Mouse (Mus musculus) mammary gland, adult 2 months (tissue): ENCODE measurements around the gene Snx29. TPM values are rescaled to one million over a fixed set of nuclear protein-coding genes. Genes with fewer than 3 reads are reported as not detected.

Experiments
- polyA plus RNA-seq: library from polyadenylated mRNA; depleted of rRNA; stranded (reverse); fragments of >200 nt; gene quantifications from 2 replicates; pipeline ENCODE4 v1.2.3, GENCODE M21; 2012; ENCODE audit warnings: low replicate concordance; rRNA removed

Gene Snx29
- polyA plus RNA-seq = 8.9 and 11.4 TPM in 2 replicates

DNA sequence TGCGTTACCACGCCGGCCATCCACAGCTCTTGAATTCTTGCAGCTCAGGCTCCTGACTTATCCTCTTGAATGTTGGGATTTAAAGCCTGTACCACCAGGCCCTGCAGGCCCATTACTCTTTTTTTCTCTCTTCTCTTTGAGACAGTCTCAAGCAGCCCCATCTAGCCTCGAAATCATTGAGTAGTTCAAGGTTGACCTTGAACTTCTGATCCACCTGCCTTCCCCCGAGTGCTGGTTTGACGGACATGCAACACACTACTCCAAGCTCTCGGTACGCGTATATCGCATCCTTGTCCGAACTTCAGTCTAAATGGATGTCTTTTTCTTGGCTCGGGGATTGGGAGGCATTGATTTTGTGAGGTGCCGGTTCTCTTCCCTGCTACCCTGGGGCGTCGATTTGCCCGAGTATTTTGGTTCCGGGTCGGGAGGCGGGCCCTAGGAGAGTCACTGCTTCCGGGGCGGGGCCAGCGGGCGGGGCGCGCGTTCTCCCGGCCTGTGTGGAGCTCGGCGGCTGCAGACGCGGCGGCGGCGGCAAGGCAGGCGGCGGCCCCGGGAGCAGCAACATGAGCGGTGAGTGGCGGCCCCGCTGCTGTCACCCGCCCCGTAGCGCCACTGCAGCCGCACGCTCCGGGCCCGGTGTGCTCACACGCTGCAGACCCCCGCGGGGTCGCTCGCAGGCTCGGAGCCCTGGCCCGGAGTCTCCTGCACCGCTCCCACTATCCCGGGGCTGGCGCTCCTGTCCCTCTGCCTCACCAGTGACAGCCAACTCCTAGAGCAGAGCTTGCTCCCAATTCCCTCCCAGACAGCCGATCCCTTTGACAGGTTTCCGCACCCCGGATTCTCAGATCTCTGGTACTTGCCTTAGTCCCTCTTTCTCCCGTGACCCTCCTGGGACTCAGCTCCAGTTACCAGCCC is at the start of gene Snx29:
TSS of gene Snx29 (plus strand) at position 500 of the 915 bp plus-strand sequence.

DNA sequence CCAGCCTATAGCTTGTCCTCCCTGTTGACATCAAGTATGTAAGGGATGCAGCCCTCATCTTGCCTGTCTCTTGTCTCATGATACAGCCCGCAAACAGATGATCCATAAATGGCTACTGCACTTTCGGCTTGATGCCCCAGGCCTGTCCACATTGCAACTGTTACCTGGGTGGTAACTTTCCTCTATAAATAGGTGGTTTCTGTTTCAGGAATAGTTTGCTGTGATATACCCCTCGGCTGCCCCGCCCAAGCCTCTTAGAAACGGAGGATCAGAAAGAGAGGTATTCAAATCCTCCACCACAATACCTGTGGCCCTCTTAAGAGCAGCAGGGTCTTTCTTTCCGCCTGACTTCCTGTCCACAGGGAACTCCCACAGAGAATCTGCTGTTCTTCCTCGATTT is 9.2 kb upstream of the Snx29 start, which contains the start of gene Tnfrsf17:
TSS of gene Tnfrsf17 (plus strand) at position 301 of the 400 bp plus-strand sequence.

Other genes with a start within 250 kb of the Snx29 start
- 24.4 and 29.2 TPM in 2 replicates for gene Txndc11, start 188.3 kb upstream of the Snx29 start, polyA plus RNA-seq
- 32.3 and 79.7 TPM in 2 replicates for gene Zc3h7a, start 146.5 kb upstream of the Snx29 start, polyA plus RNA-seq
- 3.6 and 8.8 TPM in 2 replicates for gene Rsl1d1, start 119.6 kb upstream of the Snx29 start, polyA plus RNA-seq
- gene Gspt1, start 68.6 kb upstream of the Snx29 start, polyA plus RNA-seq = 13.4 and 46.1 TPM in 2 replicates
- 1.8 and 2.7 TPM in 2 replicates for gene Tnfrsf17, start 9.1 kb upstream of the Snx29 start, polyA plus RNA-seq